Mouse (Mus musculus) bone marrow, adult 2 months (tissue): Measurements from ENCODE around the gene Pomgnt1.

ENCODE experiments used
- CTCF ChIP-seq: fragments of 200-500 bp; IDR thresholded peaks from 2 replicates; pipeline ENCODE4 v1.5.1; 2011; ENCODE audit warnings: low read length, control low read depth; ENCODE audit not compliant: control insufficient read depth, insufficient read depth
- POLR2A ChIP-seq: fragments of 200-500 bp; IDR thresholded peaks from 2 replicates; pipeline ENCODE4 v1.6.1; 2011; ENCODE audit warnings: low read depth, mild to moderate bottlenecking, control low read depth, low read length, borderline replicate concordance; ENCODE audit not compliant: control insufficient read depth

- TF ChIP-seq POLR2A (no peak), CTCF (no peak)
Observed at GRCm38 (mm10) chr4:116152702-116153101, 29.1 kb downstream of the Pomgnt1 start.
